Mouse (Mus musculus): Measurements from ENCODE around the gene Dhcr7. TPM values are rescaled to one million over a fixed set of nuclear protein-coding genes. Genes with fewer than 3 reads are reported as not detected.

Gene Dhcr7
- total RNA-seq, 2 experiments from 2014 or later: 80.0 to 85.0 TPM

DNA sequence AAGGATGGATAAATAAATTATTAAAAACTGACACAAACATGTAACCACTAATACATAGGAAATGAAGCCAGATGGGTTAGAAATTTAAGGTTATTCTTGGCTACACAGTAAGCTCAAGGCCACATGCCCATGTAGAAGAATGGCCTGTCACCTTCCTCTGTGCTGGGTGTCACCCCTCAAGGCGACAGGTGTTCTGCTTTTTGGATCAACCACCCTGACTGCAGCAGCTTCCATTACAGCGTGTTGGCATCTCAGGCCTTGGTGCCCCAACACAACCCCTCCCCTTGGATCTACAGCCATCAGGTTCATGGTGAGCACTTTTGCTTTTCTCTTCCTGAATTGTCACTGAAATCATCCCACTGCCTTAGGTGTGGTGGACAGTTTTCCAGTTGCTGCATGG lies 9.7 kb downstream of the Dhcr7 start:
- no peak for DNase-seq (ENCODE audit: low spot score in 2 of 2)

DNA sequence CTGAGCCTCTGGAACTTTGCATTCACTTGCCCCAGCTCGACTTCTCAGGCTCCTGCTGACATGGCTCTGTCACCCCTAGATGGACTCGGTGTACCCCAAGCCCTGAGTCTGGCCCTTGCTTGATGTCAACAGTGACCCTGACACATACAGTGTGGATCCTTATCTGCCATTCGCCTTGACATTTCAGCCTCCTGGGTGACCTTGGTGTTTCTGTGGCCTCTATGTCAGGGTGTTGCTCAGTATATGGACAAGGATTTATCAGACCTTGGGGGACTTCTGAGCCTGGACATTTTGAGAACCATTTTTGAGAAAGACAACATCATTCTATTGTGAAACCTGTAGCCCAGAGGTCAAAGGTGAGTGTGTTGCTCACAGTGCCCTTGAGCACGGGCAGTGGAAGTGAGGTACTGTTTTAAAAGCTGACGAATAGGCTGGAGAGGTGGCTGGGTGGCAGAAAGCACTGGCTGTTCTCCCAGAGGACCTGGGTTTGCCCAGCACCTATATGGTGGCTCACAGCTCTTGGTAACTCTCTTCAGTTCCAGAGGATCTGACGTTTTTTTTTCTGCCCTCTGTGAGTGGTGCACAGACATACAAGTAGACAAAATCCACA lies 10.7 kb downstream of the Dhcr7 start:
- no peak for DNase-seq (ENCODE audit: low spot score in 2 of 2)

DNA sequence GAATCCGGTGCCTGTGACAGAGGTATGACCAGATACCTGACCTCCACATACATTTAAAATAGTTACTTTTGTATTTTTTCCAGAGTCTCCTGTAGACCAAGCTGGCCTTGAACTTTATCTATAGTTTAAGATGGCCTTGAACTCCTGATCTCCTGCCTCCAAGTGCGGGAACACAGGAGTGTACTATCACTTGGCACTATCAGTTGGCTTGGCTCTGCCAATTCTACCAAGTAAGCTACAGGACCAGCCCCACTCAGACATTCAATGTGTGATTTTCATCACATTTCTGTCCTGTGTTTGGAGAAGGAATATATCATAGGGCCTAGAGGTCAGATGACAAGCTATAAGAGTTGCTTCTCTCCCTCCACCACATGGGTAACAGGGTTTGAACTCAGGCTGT lies 11.4 kb downstream of the Dhcr7 start:
- DNase-seq (ENCODE audit: low spot score in 2 of 2): no peak

DNA sequence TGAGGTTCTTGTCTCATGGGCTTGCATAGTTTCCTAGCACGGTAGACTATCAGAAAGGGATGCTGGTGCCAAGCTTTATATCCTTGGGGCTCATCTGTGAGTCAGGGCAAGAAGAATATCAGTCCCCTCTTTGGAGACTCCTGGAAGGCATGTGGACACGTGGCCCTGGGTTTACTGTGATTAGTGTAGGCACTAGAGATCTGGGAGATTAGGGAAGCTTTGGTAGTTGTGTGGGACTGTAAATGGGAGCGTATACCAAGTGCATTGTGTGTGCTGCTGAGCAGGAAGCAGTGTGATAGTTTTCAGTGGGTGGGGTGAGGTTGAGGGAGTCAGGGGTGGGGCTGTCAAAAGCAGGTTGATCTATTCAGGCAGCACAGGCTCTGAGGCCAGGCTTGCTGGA lies 12.0 kb downstream of the Dhcr7 start:
- no peak for DNase-seq (ENCODE audit: low spot score in 2 of 2)

GRCm38 (mm10) chr7:143837705-143838358 lies 14.9 kb downstream of the Dhcr7 start:
- DNase-seq (ENCODE audit: low spot score in 2 of 2): no peak

- no peak for DNase-seq (ENCODE audit: low spot score in 2 of 2)
Measured at GRCm38 (mm10) chr7:143840121-143840520, 17.2 kb downstream of the Dhcr7 start.

- DNase-seq (ENCODE audit: low spot score in 2 of 2): no peak
Measured at GRCm38 (mm10) chr7:143841301-143841700, 18.4 kb downstream of the Dhcr7 start.

DNA sequence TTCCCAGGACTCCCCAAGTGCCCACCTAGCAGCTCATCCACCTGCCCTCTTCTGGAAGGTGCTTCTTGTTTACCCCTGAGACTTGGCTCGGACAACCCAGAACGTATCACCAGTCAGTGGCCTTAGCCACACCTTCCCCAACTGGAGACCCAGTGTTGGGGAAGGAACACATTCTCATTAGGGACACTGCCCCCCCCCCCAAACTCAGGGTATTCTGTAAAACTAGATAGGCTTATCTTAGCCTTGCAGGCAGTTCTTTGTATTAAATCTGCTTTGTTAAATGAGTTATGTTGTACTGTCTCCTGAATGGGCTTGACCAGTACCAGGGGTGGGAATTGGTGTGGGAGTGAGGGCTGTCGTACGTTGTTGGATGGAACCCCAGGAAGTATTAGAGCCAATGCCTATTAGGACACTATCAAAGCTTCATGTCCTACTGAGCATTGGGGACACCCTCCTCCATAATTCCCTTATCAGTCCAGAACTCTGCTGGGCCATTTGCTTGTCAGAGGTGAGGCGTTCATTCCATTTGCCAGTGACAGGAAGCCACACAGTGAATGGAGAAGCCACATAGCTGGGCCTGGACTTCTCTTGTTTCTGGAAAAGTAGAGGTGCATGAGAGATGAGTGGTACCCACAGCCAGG lies 25.3 kb downstream of the Dhcr7 start:
- DNase-seq (ENCODE audit: low spot score in 2 of 2): no peak

GRCm38 (mm10) chr7:143848768-143849482 lies 26.0 kb downstream of the Dhcr7 start:
- DNase-seq (ENCODE audit: low spot score in 2 of 2): no peak

GRCm38 (mm10) chr7:143866538-143866937 lies 43.6 kb downstream of the Dhcr7 start, which contains the start of gene Gm498:
Gm498 (plus strand) TSS chr7:143866838.
- no peak for DNase-seq (ENCODE audit: low spot score in 2 of 2)

GRCm38 (mm10) chr7:143868874-143869273 lies 45.9 kb downstream of the Dhcr7 start:
- no peak for DNase-seq (ENCODE audit: low spot score in 2 of 2)

DNA sequence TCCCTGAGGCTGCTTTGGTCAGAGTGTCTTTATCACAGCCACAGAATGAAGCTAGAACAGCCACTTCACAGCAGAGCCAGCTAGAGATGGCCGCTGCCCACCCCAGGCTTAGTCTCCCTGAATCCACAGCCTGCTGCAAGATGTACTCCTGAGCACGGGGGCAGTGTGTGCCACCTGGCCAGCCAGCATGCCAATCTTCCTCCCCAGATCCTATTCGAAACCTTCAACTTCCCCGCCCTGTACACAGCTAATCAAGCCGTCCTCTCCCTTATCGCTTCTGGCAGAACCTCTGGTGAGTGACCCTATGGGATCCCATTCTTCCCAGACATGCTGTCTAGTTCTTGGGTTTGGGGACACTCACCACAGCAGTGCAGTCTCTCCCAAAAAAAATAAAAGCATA lies 60.8 kb downstream of the Dhcr7 start:
- no peak for DNase-seq (ENCODE audit: low spot score in 2 of 2)

- DNase-seq (ENCODE audit: low spot score in 2 of 2): no peak
Measured at GRCm38 (mm10) chr7:143891146-143891545, 68.2 kb downstream of the Dhcr7 start.

DNA sequence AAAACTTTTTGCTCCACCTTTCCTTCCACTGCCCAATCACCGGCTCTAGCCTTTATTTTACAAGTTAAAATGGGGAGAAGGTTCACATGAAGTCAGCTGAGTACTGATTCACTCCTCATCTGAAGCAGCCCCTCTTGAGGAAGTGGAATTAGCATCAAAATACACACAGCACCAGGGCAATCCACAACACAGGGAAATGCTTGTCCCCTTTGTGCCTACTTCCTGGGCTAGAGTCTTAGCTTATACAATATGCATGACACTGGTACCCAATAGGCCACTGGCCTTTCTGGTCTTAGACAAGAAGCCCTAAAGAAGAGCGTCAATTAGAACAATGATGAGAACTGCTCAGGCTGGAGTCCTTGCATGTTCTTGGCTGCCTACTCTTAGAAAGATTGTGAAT lies 69.4 kb downstream of the Dhcr7 start:
- DNase-seq (ENCODE audit: low spot score in 2 of 2): no peak

Small RNAs within 50 kb of the gene (microRNA-seq; reads per million reads assigned to microRNA genes)
- 0 reads per million in 2 experiments for gene Gm22064

Other genes with a start within 250 kb of the Dhcr7 start
- gene Cars, start 223.1 kb upstream of the Dhcr7 start, total RNA-seq (2021): 10 to 100 TPM; 63.9 to 72.2 TPM
- under 1 TPM; 0.18 to 0.25 TPM for gene Tnfrsf26, start 194.4 kb upstream of the Dhcr7 start, total RNA-seq (2021)
- gene Tnfrsf22, start 173.5 kb upstream of the Dhcr7 start, total RNA-seq (2021): 1 to 10 TPM; 4.2 to 5.1 TPM
- 1 to 10 TPM; 2.1 to 2.3 TPM for gene Tnfrsf23, start 137.3 kb upstream of the Dhcr7 start, total RNA-seq (2021)
- 10 to 100 TPM; 48.5 to 48.6 TPM for gene Osbpl5, start 66.2 kb upstream of the Dhcr7 start, total RNA-seq (2021)
- not detected for gene Mrgprg, start 56.2 kb upstream of the Dhcr7 start, total RNA-seq (2021)
- gene Mrgpre, start 38.6 kb upstream of the Dhcr7 start, total RNA-seq (2021): 1 to 10 TPM; 9.1 to 9.4 TPM
- 1 to 10 TPM; 6.1 to 6.4 TPM for gene Nadsyn1, start 296 bp upstream of the Dhcr7 start, total RNA-seq (2021)
- gene Gm498, start 43.7 kb downstream of the Dhcr7 start, total RNA-seq (2021): not detected
- gene Shank2, start 178.8 kb downstream of the Dhcr7 start, total RNA-seq (2021): 100 to 1,000 TPM; 113 to 116 TPM

Data from layer of hippocampus, postnatal 10 days (tissue).